Mouse (Mus musculus) forebrain, embryonic 14.5 days (tissue): ENCODE measurements around the gene AC124108.1. TPM values are rescaled to one million over a fixed set of nuclear protein-coding genes. Genes with fewer than 3 reads are reported as not detected.

ENCODE experiments used
- ATAC-seq: fragments of 200-750 bp; cut with Nextera tagmentation; 2 replicates; pipeline ENCODE4 v1.8.0; 2017; ENCODE audit warnings: mild to moderate bottlenecking, moderate library complexity
- DNase-seq: peaks from one replicate; pipeline ENCODE4 v3.0.0-alpha.2; 2015; ENCODE audit warnings: low spot score
- H3K27ac ChIP-seq: fragments of 300-500 bp; sonication (generic); 2 replicates; pipeline ENCODE4 v1.5.1; 2014; ENCODE audit warnings: low read depth, mild to moderate bottlenecking, control low read depth, low read length, moderate library complexity
- H3K27me3 ChIP-seq: fragments of 300-500 bp; sonication (generic); replicated peaks from 2 replicates; pipeline ENCODE4 v1.6.1; 2014; ENCODE audit warnings: low read length, control low read depth, mixed read lengths; ENCODE audit not compliant: control insufficient read depth, insufficient read depth
- H3K36me3 ChIP-seq: fragments of 300-500 bp; sonication (generic); 2 replicates; pipeline ENCODE4 v1.6.1; 2014; ENCODE audit warnings: low read length, control low read depth; ENCODE audit not compliant: control insufficient read depth, insufficient read depth
- H3K4me1 ChIP-seq: fragments of 300-500 bp; sonication (generic); 2 replicates; pipeline ENCODE4 v1.6.1; 2014; ENCODE audit warnings: antibody characterized with exemption, low read length, control low read depth; ENCODE audit not compliant: control insufficient read depth, insufficient read depth
- H3K4me2 ChIP-seq: fragments of 300-500 bp; sonication (generic); 2 replicates; pipeline ENCODE4 v1.6.1; 2014; ENCODE audit warnings: mild to moderate bottlenecking, control low read depth, low read length
- H3K4me3 ChIP-seq: fragments of 300-500 bp; sonication (generic); 2 replicates; pipeline ENCODE4 v1.5.1; 2014; ENCODE audit warnings: low read depth, low read length, control low read depth
- H3K9ac ChIP-seq: fragments of 300-500 bp; sonication (generic); 2 replicates; pipeline ENCODE4 v1.6.1; 2014; ENCODE audit warnings: mild to moderate bottlenecking, low read length, control low read depth, moderate library complexity
- H3K9me3 ChIP-seq: fragments of 300-500 bp; sonication (generic); replicated peaks from 2 replicates; pipeline ENCODE4 v1.6.1; 2016; ENCODE audit warnings: low read length, control low read depth, mixed read lengths; ENCODE audit not compliant: control insufficient read depth
- WGBS: fragments of 180-500 bp; shearing (Covaris S2); extraction: QIAGEN DNeasy Blood & Tissue Kit; methylation state at CpG from one replicate; pipeline ENCODE4 v1.1.7; 2014; 5-methylcytosine and 5-hydroxymethylcytosine counted together
- polyA plus RNA-seq: library from polyadenylated mRNA; unstranded; fragments of >200 nt; fragmentation: Nextera tagmentation; extraction: Ambion mirVana; gene quantifications from 2 replicates; pipeline ENCODE4 v1.2.1, GENCODE M21; 2014

Gene AC124108.1
- polyA plus RNA-seq, 1 experiment from 2014 or later: 2.2 TPM

DNA sequence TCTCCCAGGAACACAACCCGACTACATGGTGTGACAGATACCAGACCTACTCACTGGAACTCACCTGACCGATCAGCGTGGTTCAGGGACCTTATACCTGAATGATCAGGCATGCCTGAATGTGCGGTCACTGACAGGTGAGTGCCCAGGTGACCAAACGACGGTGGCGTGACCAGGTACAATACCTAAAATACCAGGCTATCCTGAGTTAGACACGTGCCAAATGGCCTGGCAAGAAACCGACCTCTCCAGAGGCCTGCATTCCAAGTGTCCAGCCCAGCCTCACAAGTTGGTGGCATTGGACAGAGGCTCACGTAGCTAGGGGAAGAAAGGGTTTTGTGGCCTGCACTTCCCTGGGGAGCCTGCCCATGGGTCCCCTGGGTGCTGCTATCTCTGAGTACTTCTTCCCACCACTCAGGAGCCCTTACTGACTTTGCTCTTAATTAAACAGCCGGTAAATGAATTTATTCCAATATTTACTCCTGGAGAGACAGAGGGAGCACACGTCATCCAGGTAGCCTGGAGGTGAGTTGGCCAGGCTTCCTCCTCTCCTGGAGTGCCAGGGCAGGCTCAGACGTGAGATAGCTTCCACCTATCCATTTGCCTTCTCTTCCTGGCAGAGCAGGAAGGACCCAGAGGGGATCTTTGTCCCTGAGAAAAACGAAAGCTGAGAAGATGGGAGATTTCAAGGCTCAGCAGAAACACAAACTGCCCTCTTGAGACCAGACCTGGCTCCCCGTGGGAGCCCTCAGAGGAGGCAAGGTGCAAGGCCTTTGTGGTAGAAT lies 40.2 kb upstream of the AC124108.1 start:
- Histone ChIP-seq H3K4me2 (no peak overlapping the region), H3K36me3 (no peaks in the 10 kb centered on the region), H3K27ac (no peak overlapping the region), H3K9me3 (no peaks in the 10 kb centered on the region), H3K4me3 (no peak overlapping the region), H3K4me1 (no peaks in the 10 kb centered on the region), H3K27me3 (no peaks in the 10 kb centered on the region), H3K9ac (no peak overlapping the region)
- WGBS: 72% methylated on average over 15 of the region's 15 CpGs
- ATAC-seq (no peak), DNase-seq (no peak)

DNA sequence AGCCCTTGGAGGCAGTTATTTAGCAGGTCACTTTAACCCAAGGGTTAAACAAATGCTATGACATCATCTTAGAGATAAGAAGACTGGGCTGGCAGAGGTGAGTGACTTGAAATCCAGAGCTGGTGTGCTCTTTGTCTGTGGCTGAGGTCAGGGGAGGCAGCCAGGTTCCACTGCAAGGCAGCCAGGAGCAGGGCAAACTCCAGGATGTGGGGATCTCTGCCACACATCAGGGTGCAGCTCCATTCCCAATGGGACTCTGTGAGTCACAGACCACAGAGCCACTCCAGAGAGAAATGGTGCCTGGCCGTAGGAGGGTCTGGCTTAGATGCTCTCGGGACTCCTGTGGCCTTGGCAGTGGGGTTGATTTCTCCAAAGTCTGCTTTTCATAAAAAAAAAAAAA lies 39.3 kb upstream of the AC124108.1 start:
- Histone ChIP-seq H3K4me3 (no peak overlapping the region), H3K9ac (no peak overlapping the region), H3K4me1 (no peaks in the 10 kb centered on the region), H3K4me2 (no peak overlapping the region), H3K36me3 (no peaks in the 10 kb centered on the region), H3K27ac (no peak overlapping the region), H3K9me3 (no peaks in the 10 kb centered on the region), H3K27me3 (no peaks in the 10 kb centered on the region)
- 71% methylated on average over 2 of the region's 2 CpGs for WGBS
- DNase-seq (no peak), ATAC-seq (no peak)

DNA sequence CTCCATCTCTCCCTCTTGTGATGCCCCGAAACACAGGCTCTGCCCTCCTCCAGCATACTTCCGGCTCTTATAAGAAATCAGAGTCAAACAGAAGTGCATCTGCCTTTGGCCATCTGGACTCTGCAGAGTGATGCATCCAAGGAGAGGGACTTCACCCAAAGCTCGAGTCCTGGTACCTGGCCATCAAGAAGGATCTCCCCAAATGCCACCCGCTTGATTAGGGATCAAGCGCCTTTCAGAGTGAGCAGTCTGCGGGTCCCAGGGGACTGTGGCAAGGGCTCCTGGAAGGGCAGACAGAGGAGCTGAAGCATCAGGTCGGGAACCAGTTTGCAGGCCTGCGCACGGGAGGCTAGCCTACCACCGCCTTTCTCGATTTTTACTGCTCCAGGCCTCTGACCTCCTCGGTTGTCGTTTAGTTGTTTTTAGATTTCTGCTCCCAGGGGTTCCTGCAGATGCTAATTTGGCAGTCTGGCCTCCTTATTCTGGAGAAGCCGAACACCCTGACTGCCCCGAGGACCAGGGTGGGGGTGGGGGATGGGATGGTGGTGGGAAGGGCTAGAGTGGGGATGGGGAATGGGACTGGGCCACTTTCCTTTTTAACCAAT lies 38.1 kb upstream of the AC124108.1 start:
- Histone ChIP-seq H3K4me2 (no peak overlapping the region), H3K36me3 (no peaks in the 10 kb centered on the region), H3K27me3 (no peaks in the 10 kb centered on the region), H3K9ac (no peak overlapping the region), H3K4me1 (peaks cover 8% of the 10 kb centered on the region; the same call in 1 of the 2 replicates), H3K9me3 (no peaks in the 10 kb centered on the region), H3K4me3 (no peak overlapping the region), H3K27ac (no peak overlapping the region)
- WGBS: 37% methylated on average over 15 of the region's 15 CpGs
- ATAC-seq: no peak
- no peak for DNase-seq

DNA sequence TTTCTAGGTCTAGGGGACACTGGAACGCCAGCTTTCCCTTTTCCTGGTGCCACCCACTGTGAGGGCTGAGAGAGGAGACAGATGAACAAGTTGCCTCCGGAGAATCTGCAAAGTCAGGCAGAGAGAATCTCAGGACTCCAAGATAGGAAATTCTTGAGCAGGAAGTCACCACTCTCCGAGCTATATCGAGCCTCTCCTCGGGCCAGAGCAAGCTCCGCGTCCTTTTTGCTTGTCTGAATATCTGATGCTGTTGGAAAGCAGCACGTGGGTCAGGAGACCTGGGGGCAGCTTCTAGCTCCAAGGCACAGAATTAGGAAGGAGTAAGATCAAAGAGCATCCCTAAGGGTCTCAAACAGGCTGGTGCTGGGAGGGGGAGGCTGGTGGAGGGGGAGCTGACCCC lies 37.6 kb upstream of the AC124108.1 start:
- H3K4me3 ChIP-seq: no peak overlapping the region
- WGBS: 18% methylated on average over 8 of the region's 8 CpGs
- ATAC-seq: no peak

DNA sequence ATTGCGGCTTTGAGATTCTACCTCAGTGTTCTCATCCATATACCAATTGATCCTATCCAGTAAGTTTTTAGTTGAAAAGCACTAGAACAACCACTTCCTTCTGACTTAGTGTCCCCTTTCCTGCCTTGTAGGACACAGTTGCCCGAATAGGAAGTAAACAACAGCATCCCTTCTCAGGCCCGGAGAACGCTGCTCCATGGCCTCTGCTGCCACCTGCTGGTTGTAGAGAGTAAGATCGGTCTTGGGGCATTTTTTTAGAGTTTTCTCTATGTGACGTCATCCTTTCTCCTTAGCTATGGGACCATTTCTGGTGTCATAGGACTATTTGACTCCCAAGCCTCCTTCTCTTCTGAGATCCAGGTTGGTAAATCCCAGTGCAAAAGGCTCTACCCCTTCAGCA lies 35.5 kb upstream of the AC124108.1 start:
- peak; percentile 92 for DNase-seq
- no peak overlapping the region for H3K27ac ChIP-seq
- no peaks in the 10 kb centered on the region for H3K36me3 ChIP-seq
- ATAC-seq: peak; percentile 37
- H3K27me3 ChIP-seq: no peaks in the 10 kb centered on the region
- 15% methylated on average over 6 of the region's 6 CpGs for WGBS
- no peak overlapping the region for H3K4me3 ChIP-seq
- H3K9me3 ChIP-seq: no peaks in the 10 kb centered on the region
- H3K4me1 ChIP-seq: peaks cover 20% of the 10 kb centered on the region; the same call in 1 of the 2 replicates
- no peak overlapping the region for H3K9ac ChIP-seq
- H3K4me2 ChIP-seq: no peak overlapping the region

More for the DNA sequence above, 37.6 kb upstream of the AC124108.1 start:
- no peak for DNase-seq
- peaks cover 8% of the 10 kb centered on the region; the same call in 1 of the 2 replicates for H3K4me1 ChIP-seq
- H3K4me2 ChIP-seq: no peak overlapping the region
- H3K36me3 ChIP-seq: no peaks in the 10 kb centered on the region
- H3K27me3 ChIP-seq: no peaks in the 10 kb centered on the region
- no peak overlapping the region for H3K27ac ChIP-seq
- no peak overlapping the region for H3K9ac ChIP-seq
- H3K9me3 ChIP-seq: no peaks in the 10 kb centered on the region

DNA sequence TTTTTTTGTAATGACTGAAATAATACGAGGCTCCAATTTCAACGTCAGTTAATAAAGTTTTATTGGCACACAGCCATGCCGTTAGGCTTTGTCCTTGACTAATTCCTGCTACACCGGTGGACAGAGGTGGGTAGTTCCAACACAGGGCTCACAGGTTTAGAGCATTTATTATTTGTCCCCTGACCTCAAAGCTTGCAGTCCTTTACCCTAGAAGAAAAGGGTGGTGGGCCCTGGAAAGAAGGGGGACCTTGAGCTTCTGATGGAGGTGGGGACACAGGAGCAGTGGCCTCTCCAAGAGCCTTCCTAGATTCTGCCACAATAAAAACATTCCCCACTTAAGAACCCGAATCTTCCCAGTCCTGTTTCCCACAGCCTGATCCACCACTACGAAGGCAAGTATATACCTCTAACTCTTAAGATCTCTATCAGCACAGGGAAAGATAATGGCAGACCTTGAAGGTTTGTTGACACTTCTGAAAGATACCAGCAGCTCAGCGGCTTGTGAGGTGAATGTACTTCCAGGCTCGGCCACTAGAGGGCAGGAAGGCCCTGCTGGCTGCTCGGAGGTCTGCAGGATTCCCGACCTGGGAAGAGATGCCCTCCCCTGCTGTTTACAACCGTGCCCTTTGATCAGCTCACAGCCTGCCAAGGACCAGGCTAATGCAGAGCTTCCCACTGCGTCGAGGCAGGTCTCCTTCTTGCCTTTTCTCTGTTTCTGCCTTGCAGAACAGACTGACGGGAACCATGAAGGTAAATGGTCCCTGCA lies 34.1 kb upstream of the AC124108.1 start:
- Histone ChIP-seq H3K4me2 (peak overlapping the region; percentile 9; the same call in 1 of the 2 replicates), H3K4me3 (no peak overlapping the region), H3K4me1 (peaks cover 20% of the 10 kb centered on the region; the same call in 1 of the 2 replicates), H3K9ac (peak overlapping the region; percentile 9; the same call in 1 of the 2 replicates), H3K27ac (no peak overlapping the region), H3K36me3 (no peaks in the 10 kb centered on the region), H3K9me3 (no peaks in the 10 kb centered on the region), H3K27me3 (no peaks in the 10 kb centered on the region)
- ATAC-seq: peak; percentile 66
- 18% methylated on average over 14 of the region's 14 CpGs for WGBS
- DNase-seq: peak; percentile 90

DNA sequence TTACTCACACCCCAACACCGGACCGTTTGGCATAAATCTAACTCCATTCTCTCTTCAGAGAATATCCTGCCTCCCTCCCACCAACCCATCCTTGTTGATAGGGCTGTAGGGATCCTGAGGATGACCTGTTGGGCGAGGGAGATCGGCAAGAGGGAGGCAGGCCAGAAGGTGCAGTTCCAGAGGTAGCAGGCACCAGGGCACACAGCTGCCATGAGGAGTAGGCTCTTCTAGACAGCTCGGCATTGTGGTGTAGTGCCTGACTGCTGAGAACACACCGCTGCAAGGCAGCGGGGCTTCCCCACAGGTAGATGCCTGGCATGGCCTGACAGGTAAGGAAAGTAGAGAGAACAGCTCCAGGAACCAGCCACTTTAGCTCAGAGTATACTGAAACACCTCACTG lies 33.4 kb upstream of the AC124108.1 start:
- no peak overlapping the region for H3K27ac ChIP-seq
- H3K4me3 ChIP-seq: no peak overlapping the region
- DNase-seq (no peak), ATAC-seq (0 out of 2 replicates have a peak, but pooled peaks have one; percentile 3)
- H3K27me3 ChIP-seq: no peaks in the 10 kb centered on the region
- no peaks in the 10 kb centered on the region for H3K9me3 ChIP-seq
- peak overlapping the region; percentile 9; the same call in 1 of the 2 replicates for H3K4me2 ChIP-seq
- H3K4me1 ChIP-seq: peaks cover 20% of the 10 kb centered on the region; the same call in 1 of the 2 replicates
- peak overlapping the region; percentile 9 for H3K9ac ChIP-seq
- no peaks in the 10 kb centered on the region for H3K36me3 ChIP-seq
- WGBS: 20% methylated on average over 7 of the region's 7 CpGs

DNA sequence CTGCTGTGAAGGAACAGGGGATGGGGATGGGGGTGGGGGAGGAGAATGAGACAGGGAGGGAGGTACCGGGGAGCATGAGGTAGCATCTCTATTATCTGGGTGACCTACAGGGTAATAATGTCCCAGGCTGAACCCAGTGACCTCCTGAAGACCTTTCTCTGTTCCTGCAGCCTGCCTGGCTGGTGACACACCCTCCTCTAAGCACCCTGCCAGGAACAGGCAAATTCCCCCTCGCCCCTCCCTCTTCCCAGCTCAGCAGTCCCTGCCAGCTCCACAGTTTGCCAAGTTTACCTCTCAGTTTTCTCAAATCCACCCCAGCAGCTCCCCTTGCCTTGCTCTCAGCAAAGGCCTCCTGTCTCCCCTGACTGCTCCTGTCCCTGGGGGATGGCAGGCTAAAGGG lies 32.5 kb upstream of the AC124108.1 start:
- ATAC-seq (no peak), DNase-seq (peak; percentile 71)
- Histone ChIP-seq H3K36me3 (no peaks in the 10 kb centered on the region), H3K27me3 (no peaks in the 10 kb centered on the region), H3K27ac (no peak overlapping the region), H3K4me1 (peaks cover 20% of the 10 kb centered on the region; the same call in 1 of the 2 replicates), H3K9me3 (no peaks in the 10 kb centered on the region), H3K9ac (no peak overlapping the region), H3K4me2 (no peak overlapping the region), H3K4me3 (no peak overlapping the region)
- 21% methylated on average over 2 of the region's 2 CpGs for WGBS
